Mouse (Mus musculus) T-cell, adult 66 days (primary cell): Measurements from ENCODE around the gene Gm20422. TPM values are rescaled to one million over a fixed set of nuclear protein-coding genes. Genes with fewer than 3 reads are reported as not detected.

ENCODE experiments used
- total RNA-seq, 2 experiments: library from RNA; stranded (reverse); gene quantifications; 3 replicates in 1 of 2; 4 replicates in 1 of 2; pipeline ENCODE4 v1.2.4; 2023

Gene Gm20422
- total RNA-seq, result 1 to 10 TPM in 1 of 2 experiments, not detected in 1; 1.7 TPM

GRCm38 (mm10) chr8:69774503-69775148 lies at the start of gene Gm20422:
Gm20422 (minus strand) TSS chr8:69774886.

GRCm38 (mm10) chr8:69822386-69823191 lies 47.9 kb upstream of the Gm20422 start, which contains the start of gene Lpar2:
Lpar2 (plus strand) TSS chr8:69822429.

DNA sequence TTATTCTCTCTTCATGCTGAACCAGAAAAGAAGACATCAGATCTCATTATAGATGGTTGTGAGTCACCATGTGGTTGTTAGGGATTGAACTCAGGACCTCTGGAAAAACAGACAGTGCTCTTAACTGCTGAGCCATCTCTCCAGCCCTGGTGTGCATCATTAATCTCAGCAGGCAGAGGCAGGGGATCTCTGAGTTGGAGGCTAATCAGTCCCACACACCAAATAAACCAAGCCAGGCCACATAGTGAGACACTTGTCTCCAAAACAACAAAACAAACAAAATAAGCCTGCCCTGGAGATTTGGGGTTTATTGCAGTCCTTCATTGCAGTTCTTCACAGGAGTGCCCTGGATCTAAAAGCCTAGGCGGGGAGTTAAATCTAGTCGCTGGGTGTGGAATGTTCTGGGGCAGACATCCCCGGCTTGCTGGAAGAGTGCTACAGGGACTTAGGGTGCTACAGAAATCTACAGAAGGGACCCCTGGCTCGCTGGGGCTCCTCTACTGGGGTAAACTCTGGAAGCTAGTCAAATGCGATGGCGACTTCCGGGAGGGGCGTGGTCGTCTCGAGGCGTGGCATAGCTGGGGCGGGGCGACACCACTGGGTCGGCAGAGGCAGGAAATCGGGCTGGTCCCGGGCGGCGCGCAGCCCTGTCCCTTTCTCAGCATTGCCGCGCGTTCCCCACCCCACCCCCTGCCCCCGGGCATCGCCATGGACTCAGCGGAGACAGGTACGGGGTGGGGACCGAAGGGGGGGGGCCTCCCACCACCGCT lies 33.6 kb upstream of the Gm20422 start, which contains the start of gene Gmip:
Gmip (plus strand) TSS at position 586 of the 770 bp plus-strand sequence.

DNA sequence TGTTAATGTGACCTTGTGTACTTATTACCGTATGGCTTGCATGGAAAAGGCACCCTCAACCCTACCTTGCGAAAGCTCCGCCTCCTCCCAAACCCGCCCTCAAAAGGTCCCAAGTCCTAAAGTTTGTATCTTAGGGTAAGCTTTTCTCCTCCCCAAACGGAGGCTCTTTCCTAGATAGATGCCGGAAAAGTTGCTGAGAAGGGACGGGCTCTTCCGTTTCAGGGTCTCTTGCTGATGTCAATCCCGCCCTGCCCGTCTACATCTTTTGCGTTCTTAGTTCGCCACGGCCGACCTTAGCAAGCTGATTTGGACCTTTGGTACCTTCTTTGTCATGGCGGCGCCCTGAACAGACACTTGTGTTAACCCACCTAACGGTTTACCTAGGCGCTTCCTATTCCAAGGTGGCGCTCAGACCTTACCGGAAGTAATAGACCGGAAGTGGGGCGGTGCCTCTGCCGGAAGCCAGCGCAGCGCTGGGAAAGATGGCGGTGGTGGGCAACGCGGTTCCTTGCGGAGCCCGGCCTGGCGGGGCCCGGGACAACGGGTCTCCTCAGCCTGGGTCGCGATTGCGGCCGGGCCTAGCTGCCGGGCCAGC lies 16.2 kb upstream of the Gm20422 start, which contains the start of the genes Atp13a1 and Zfp866:
Atp13a1 (plus strand) TSS at position 391 of the 595 bp plus-strand sequence.
Zfp866 (minus strand) TSS at position 406 of the 595 bp plus-strand sequence.

GRCm38 (mm10) chr8:69749544-69750454 lies 24.9 kb downstream of the Gm20422 start, which contains the start of gene Zfp963:
Zfp963 (minus strand) TSS chr8:69749970.

DNA sequence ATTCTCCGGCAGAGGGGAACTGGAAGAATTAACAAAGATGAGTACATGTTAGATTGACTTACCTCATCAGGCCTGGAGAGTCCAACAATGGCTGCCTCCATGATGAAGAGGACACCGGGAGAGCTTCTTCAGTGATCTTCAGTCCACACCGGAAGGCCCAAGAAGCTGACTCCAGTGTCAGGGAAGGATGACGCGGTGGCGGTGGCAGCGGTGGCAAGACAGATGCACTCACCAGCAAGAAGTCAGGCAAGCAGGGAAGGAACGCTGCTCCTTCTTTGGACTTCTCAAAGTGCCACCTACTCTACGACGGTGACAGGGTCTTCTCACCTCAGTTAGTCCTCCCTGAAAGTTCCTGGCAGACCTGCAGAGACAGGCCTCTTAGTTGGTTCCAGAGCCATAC lies 64.1 kb downstream of the Gm20422 start, which contains the start of gene Zfp869:
Zfp869 (minus strand) TSS at position 101 of the 400 bp plus-strand sequence.

Other genes with a start within 250 kb of the Gm20422 start
- gene Zfp868, start 149.3 kb downstream of the Gm20422 start, total RNA-seq, result 10 to 100 TPM; 53.0 to 60.0 TPM
- gene Zfp964, start 120.4 kb downstream of the Gm20422 start, total RNA-seq, result under 1 TPM; 0.50 TPM
- 10 to 100 TPM; 47.6 to 51.0 TPM for gene Zfp869, start 64.2 kb downstream of the Gm20422 start, total RNA-seq
- gene Zfp963, start 24.9 kb downstream of the Gm20422 start, total RNA-seq, result 1 to 10 TPM; 4.3 to 4.9 TPM
- 10 to 100 TPM; 67.1 to 68.6 TPM for gene Atp13a1, start 16.3 kb upstream of the Gm20422 start, total RNA-seq
- 10 to 100 TPM; 29.9 to 33.7 TPM for gene Zfp866, start 16.3 kb upstream of the Gm20422 start, total RNA-seq
- gene Gmip, start 33.8 kb upstream of the Gm20422 start, total RNA-seq, result 100 to 1,000 TPM; 262 to 263 TPM
- 1 to 10 TPM; 6.0 to 6.4 TPM for gene Lpar2, start 47.5 kb upstream of the Gm20422 start, total RNA-seq
- gene Pbx4, start 57.6 kb upstream of the Gm20422 start, total RNA-seq, result 1 to 10 TPM; 8.3 TPM
- under 1 TPM in 1 of 2 experiments, not detected in 1; 0.12 TPM for gene Cilp2, start 112.8 kb upstream of the Gm20422 start, total RNA-seq
- gene Tssk6, start 127.3 kb upstream of the Gm20422 start, total RNA-seq, result 1 to 10 TPM in 1 of 2 experiments, under 1 TPM in 1; 0.44 to 1.3 TPM
- 10 to 100 TPM; 53.3 to 66.9 TPM for gene Ndufa13, start 127.7 kb upstream of the Gm20422 start, total RNA-seq
- 1 to 10 TPM; 2.9 to 4.6 TPM for gene Yjefn3, start 127.8 kb upstream of the Gm20422 start, total RNA-seq
- gene Gatad2a, start 221.5 kb upstream of the Gm20422 start, total RNA-seq, result 100 to 1,000 TPM; 104 to 106 TPM